Mouse (Mus musculus) right cerebral cortex, postnatal 10 days (tissue): ENCODE data around the gene Lnpep.
"Not testable (repeated sequence)": the region's sequence is repeated elsewhere in the genome, so short reads cannot be mapped to it uniquely, and the experiment has no call there.

Source experiments
- DNase-seq, 2 experiments: peaks; one replicate each; pipeline ENCODE4 v3.0.0; 2021; ENCODE audit warnings: low spot score in 2 of 2

Gene Lnpep

GRCm38 (mm10) chr17:17496234-17496633 is 128.6 kb downstream of the Lnpep start:
- not testable (repeated sequence) for DNase-seq

- DNase-seq: no peak
Measured at GRCm38 (mm10) chr17:17492116-17492515, 132.7 kb downstream of the Lnpep start.

GRCm38 (mm10) chr17:17491622-17492001 is 133.2 kb downstream of the Lnpep start:
- DNase-seq: no peak

GRCm38 (mm10) chr17:17490820-17491621 is 133.8 kb downstream of the Lnpep start:
- DNase-seq: no peak

GRCm38 (mm10) chr17:17485789-17486188 is 139.1 kb downstream of the Lnpep start:
- DNase-seq: no peak
